Mouse (Mus musculus) c-Kit-positive CD71-positive TER-119-negative erythroid progenitor cells, embryonic 14.5 days (primary cell): ENCODE results near the gene Gm5795.
"Not testable (repeated sequence)": the region's sequence is repeated elsewhere in the genome, so short reads cannot be mapped to it uniquely, and the experiment has no call there.

ENCODE experiments used
- DNase-seq: peaks from one replicate; pipeline ENCODE4 v3.0.0-alpha.2; 2013; ENCODE audit warnings: low read depth

Gene Gm5795

DNA sequence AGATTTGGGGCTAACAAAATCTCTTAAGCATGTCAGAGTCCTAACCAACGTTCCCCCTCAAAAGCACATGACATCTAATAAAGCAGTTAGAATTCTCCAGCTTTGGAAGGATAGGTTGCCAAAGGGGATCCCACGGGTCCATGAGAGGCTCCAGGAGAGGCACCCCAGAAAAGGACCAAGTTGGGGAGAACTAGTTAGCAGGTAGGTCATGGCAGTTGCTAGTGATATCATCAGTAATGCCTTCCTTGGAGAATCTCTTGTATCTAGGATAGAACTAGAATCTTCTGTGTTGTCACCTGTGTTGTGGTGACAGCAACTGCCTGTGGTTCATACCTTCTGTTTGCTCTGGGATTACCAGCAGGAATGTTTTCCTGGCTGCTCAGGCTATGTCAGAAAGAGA lies at the start of gene Gm5795:
Gene Gm5795 (plus strand): TSS at position 301 of the 400 bp plus-strand sequence.
- DNase-seq = not testable (repeated sequence)

DNA sequence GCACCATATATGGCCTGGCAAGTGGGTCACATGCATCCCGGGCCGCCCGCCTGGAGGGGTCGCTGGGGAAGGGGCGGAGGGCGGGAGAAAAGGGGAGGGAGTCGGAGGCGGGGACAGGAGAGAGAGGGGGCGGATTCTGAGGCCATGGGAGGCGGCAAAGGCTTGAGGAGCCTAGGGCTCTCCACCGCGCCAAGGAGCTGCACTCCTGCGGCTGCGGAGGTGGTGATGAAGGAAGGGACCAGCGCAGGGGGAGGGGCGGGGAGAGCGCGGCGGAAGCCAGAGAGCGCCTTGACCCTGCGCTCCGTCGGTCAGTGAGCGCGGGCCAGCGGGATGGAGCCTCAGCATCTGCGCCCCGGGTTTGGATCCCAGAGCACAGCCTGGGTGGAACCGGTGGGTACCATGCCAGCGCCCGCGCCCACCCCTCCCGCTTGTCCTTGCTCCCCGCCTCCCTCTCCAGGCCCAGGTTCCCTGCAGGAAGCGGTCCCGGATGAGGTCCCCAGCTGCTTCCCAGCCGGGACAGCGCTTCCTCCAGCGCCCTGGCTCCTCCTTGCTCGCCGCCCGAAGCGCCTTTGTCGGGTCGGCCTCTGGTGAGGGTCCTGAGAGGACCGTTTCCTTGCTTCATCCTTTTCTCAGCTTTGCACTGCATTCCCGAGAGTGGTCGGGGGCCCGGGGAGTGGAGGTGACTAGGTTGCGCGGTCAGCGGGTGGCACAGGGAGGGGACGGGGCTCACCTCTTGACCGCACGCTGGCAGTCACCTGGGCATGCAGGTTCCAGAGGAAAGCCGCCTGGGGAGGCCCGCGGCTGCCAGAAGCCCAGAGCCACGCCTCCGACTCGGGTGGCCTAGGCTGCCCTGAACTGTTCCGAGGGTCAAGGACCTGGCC lies 20.5 kb downstream of the Gm5795 start, which contains the start of gene D830030K20Rik:
Gene D830030K20Rik (plus strand): TSS at position 217 of the 881 bp plus-strand sequence.
- DNase-seq = not testable (repeated sequence)

DNA sequence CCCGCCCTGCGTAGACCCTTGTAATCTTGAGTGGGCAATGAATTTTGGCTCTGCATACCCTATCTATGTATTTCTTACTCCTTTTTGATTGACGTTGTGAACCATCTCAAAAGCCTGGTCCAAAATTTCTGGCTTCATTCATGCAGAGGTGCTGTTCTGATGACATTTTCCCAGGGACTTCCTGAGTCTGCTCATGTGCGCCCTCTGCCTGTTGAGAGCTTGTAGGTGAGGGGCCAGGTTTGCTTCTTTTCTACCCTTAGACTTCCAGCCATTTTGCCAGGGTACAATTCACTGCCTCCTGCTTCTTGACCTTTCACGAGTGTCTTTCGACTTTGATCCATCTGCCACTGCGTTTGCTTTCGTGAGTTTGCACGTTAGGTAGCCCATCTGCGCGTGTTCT lies 21.3 kb downstream of the Gm5795 start:
- not testable (repeated sequence) for DNase-seq
